Mouse (Mus musculus): ENCODE measurements at regions not wholly inside any gene's neighbourhood (a gene's known extent, or its start where the extent isn't known, plus 50 kb on each side); places are given as distances from the start of the nearest gene placed in this dataset.

- no peaks in the 10 kb centered on the region for H3K27me3 ChIP-seq (replicated peaks)
- H3K4me2 ChIP-seq: no peak overlapping the region
- H3K9ac ChIP-seq: no peak overlapping the region
- WGBS: 76% methylated on average over 14 of the region's 14 CpGs
- H3K36me3 ChIP-seq: no peaks in the 10 kb centered on the region
- H3K4me1 ChIP-seq: no peaks in the 10 kb centered on the region
- H3K9me3 ChIP-seq: no peaks in the 10 kb centered on the region
- no peak overlapping the region for H3K4me3 ChIP-seq (replicated peaks)
- H3K27ac ChIP-seq: no peak overlapping the region
- ATAC-seq (ENCODE audit: insufficient read depth, low FRiP score, low read depth): no peak
Observed at GRCm38 (mm10) chr13:53845786-53846185, 209.7 kb downstream of the Drd1 start.

DNA sequence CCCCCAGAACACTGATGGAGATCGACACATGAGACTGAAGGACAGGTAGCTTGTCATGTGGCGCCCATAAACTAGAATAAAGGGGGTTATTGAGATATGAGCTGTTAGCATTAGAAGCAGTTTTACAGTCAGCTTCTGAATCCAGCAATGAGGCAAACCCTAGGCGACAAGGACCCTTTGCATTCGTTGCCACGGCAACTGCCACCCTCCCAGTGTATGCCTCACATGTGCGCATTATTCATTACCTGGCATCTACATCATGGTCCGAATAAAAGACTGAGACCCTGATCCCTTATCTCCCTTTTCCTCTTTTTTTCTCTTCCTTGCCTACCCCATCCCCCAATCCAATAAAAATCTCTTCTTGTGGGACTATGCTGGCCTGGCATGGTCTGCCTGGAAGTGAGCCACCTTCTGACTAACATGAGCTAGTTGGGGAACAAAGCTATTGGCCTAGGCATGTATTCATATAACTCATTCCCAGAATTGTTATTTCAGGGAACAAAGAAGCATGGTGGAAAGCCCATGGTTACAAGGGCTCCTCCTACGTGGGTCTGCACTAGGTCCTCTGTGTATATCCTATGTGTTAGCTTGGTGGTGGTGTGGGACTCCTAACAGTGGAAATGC is 229.4 kb downstream of the Drd1 start:
- ATAC-seq (ENCODE audit: insufficient read depth, low FRiP score, low read depth): no peak
- Histone ChIP-seq H3K27me3 (replicated peaks) (no peaks in the 10 kb centered on the region), H3K4me3 (replicated peaks) (no peak overlapping the region), H3K4me2 (no peak overlapping the region), H3K27ac (no peak overlapping the region), H3K9me3 (no peaks in the 10 kb centered on the region), H3K36me3 (no peaks in the 10 kb centered on the region), H3K4me1 (no peaks in the 10 kb centered on the region), H3K9ac (no peak overlapping the region)
- 73% methylated on average over 8 of the region's 8 CpGs for WGBS

DNA sequence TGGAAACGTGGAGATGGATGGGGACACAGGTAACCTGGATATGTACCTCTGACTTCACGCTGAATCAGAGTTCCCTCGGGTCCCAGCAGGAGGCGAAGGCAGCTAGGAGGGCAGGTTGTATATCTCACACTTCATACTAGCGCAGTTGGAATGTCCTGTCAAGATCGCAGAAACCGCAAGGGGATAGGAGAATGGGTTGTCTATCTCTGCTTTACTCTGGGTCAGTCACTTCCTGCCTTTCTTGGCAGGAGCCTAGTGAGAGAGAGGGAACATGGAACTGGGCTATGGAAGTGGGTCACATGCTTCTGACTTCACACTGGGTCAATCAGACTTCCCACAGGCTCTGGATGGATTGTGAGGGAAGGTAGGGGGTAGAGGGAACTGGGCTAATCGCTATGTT is 233.4 kb downstream of the Drd1 start:
- Histone ChIP-seq H3K4me1 (no peaks in the 10 kb centered on the region), H3K27ac (no peak overlapping the region), H3K27me3 (replicated peaks) (no peaks in the 10 kb centered on the region), H3K36me3 (no peaks in the 10 kb centered on the region), H3K4me3 (replicated peaks) (no peak overlapping the region), H3K9me3 (no peaks in the 10 kb centered on the region), H3K9ac (no peak overlapping the region), H3K4me2 (no peak overlapping the region)
- no peak for ATAC-seq (ENCODE audit: insufficient read depth, low FRiP score, low read depth)
- WGBS: 84% methylated on average over 8 of the region's 8 CpGs

GRCm38 (mm10) chr13:53815629-53816028 is 239.9 kb downstream of the Drd1 start:
- H3K4me2 ChIP-seq: no peak overlapping the region
- no peak overlapping the region for H3K27ac ChIP-seq
- no peaks in the 10 kb centered on the region for H3K4me1 ChIP-seq
- 82% methylated on average over 7 of the region's 7 CpGs for WGBS
- no peak overlapping the region for H3K4me3 ChIP-seq (replicated peaks)
- no peak overlapping the region for H3K9ac ChIP-seq
- no peaks in the 10 kb centered on the region for H3K9me3 ChIP-seq
- no peak for ATAC-seq (ENCODE audit: insufficient read depth, low FRiP score, low read depth)
- no peaks in the 10 kb centered on the region for H3K27me3 ChIP-seq (replicated peaks)
- H3K36me3 ChIP-seq: no peaks in the 10 kb centered on the region

- no peaks in the 10 kb centered on the region for H3K4me1 ChIP-seq
- no peak for ATAC-seq (ENCODE audit: insufficient read depth, low FRiP score, low read depth)
- H3K27ac ChIP-seq: no peak overlapping the region
- H3K4me2 ChIP-seq: no peak overlapping the region
- no peaks in the 10 kb centered on the region for H3K36me3 ChIP-seq
- no peaks in the 10 kb centered on the region for H3K27me3 ChIP-seq (replicated peaks)
- 57% methylated on average over 9 of the region's 9 CpGs for WGBS
- H3K4me3 ChIP-seq (replicated peaks): no peak overlapping the region
- no peaks in the 10 kb centered on the region for H3K9me3 ChIP-seq
- H3K9ac ChIP-seq: no peak overlapping the region
Observed at GRCm38 (mm10) chr13:53814088-53814487, 241.4 kb downstream of the Drd1 start.

DNA sequence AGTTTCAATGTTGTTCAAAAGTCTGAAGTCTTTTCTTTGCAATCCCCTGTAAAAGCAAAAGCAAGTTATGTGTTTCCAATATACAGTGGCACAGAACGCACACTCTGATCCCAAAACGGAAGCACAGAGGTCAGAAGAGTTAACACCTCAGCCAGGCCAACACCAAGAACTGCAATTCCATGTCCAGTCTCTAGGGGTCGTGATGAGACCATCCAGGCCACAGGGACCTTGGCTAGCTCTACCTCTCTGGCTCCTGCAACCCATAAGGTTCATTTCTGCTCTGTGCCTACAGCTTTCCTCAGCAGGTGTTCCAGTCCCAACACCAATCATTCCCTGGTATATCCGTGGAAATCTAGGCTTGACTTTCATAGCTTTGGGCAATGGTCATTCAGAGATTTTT is 243.6 kb downstream of the Drd1 start:
- Histone ChIP-seq H3K36me3 (no peaks in the 10 kb centered on the region), H3K27ac (no peak overlapping the region), H3K4me1 (peaks cover 4% of the 10 kb centered on the region), H3K9me3 (no peaks in the 10 kb centered on the region), H3K27me3 (replicated peaks) (no peaks in the 10 kb centered on the region), H3K9ac (no peak overlapping the region), H3K4me3 (replicated peaks) (no peak overlapping the region), H3K4me2 (no peak overlapping the region)
- ATAC-seq (ENCODE audit: insufficient read depth, low FRiP score, low read depth): no peak
- 30% methylated on average over 4 of the region's 4 CpGs for WGBS

GRCm38 (mm10) chr13:53811151-53811550 is 244.4 kb downstream of the Drd1 start:
- peaks cover 4% of the 10 kb centered on the region for H3K4me1 ChIP-seq
- H3K9ac ChIP-seq: no peak overlapping the region
- no peak for ATAC-seq (ENCODE audit: insufficient read depth, low FRiP score, low read depth)
- no peak overlapping the region for H3K4me3 ChIP-seq (replicated peaks)
- H3K27ac ChIP-seq: no peak overlapping the region
- H3K27me3 ChIP-seq (replicated peaks): no peaks in the 10 kb centered on the region
- no peak overlapping the region for H3K4me2 ChIP-seq
- H3K36me3 ChIP-seq: no peaks in the 10 kb centered on the region
- H3K9me3 ChIP-seq: no peaks in the 10 kb centered on the region
- 78% methylated on average over 8 of the region's 8 CpGs for WGBS

- H3K9ac ChIP-seq: no peak overlapping the region
- H3K4me3 ChIP-seq (replicated peaks): no peak overlapping the region
- WGBS: 47% methylated on average over 13 of the region's 13 CpGs
- no peaks in the 10 kb centered on the region for H3K36me3 ChIP-seq
- H3K4me1 ChIP-seq: peaks cover 4% of the 10 kb centered on the region
- no peaks in the 10 kb centered on the region for H3K9me3 ChIP-seq
- no peaks in the 10 kb centered on the region for H3K27me3 ChIP-seq (replicated peaks)
- no peak overlapping the region for H3K4me2 ChIP-seq
- ATAC-seq (ENCODE audit: insufficient read depth, low FRiP score, low read depth): no peak
- no peak overlapping the region for H3K27ac ChIP-seq
Observed at GRCm38 (mm10) chr13:53807791-53808525, 247.5 kb downstream of the Drd1 start.

DNA sequence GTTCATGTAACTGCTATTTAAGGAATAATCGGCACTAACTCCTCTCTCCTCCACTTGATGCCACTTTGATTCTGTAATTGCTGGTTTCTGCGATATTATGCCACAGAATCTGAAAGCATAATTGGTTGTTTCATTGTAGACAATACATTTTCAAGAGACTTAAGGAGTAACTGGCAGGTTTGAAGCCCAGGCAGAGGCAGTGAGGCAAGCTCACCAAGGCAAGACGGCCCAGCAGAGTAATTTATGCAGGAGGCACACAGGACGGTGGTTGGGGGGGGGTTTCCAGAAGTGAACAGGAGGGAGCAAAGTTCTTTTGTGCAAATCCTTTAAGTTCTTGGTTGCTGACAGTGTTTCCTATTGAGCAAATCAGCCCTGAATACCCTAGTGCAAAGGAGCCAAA is 249.6 kb downstream of the Drd1 start:
- Histone ChIP-seq H3K27me3 (replicated peaks) (no peaks in the 10 kb centered on the region), H3K36me3 (no peaks in the 10 kb centered on the region), H3K9me3 (no peaks in the 10 kb centered on the region), H3K9ac (no peak overlapping the region), H3K4me3 (replicated peaks) (no peak overlapping the region), H3K4me1 (peaks cover 4% of the 10 kb centered on the region), H3K4me2 (no peak overlapping the region), H3K27ac (no peak overlapping the region)
- WGBS: 71% methylated on average over 4 of the region's 4 CpGs
- no peak for ATAC-seq (ENCODE audit: insufficient read depth, low FRiP score, low read depth)

GRCm38 (mm10) chr13:53800978-53801377 is 254.5 kb downstream of the Drd1 start:
- Histone ChIP-seq H3K4me3 (replicated peaks) (no peak overlapping the region), H3K27ac (no peak overlapping the region), H3K4me1 (no peaks in the 10 kb centered on the region), H3K36me3 (no peaks in the 10 kb centered on the region), H3K4me2 (no peak overlapping the region), H3K27me3 (replicated peaks) (no peaks in the 10 kb centered on the region), H3K9me3 (no peaks in the 10 kb centered on the region), H3K9ac (no peak overlapping the region)
- WGBS: 81% methylated on average over 5 of the region's 5 CpGs
- no peak for ATAC-seq (ENCODE audit: insufficient read depth, low FRiP score, low read depth)

DNA sequence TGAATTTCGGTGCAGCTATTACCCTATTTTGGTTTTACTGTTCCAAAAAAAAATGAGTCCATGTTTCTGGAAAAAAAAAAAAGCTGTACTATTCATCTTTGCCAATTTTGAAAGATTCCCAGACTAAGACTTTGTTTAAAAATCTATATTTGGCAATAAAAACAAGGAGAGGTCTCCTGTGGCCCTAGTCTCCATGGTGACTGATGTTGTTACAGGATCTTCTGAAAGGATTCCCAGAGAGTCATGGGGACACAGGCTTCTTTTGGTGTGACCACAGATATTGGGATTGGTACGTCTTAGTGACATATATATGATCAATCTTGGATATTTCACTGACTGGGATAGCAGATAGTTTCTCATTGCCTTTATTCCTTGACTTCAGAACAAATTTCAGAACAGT is 266.7 kb downstream of the Drd1 start:
- no peak overlapping the region for H3K4me3 ChIP-seq (replicated peaks)
- ATAC-seq (ENCODE audit: insufficient read depth, low FRiP score, low read depth): no peak
- no peaks in the 10 kb centered on the region for H3K9me3 ChIP-seq
- H3K9ac ChIP-seq: no peak overlapping the region
- H3K27ac ChIP-seq: no peak overlapping the region
- no peaks in the 10 kb centered on the region for H3K36me3 ChIP-seq
- H3K27me3 ChIP-seq (replicated peaks): no peaks in the 10 kb centered on the region
- 71% methylated on average over 2 of the region's 2 CpGs for WGBS
- H3K4me1 ChIP-seq: no peaks in the 10 kb centered on the region
- no peak overlapping the region for H3K4me2 ChIP-seq

DNA sequence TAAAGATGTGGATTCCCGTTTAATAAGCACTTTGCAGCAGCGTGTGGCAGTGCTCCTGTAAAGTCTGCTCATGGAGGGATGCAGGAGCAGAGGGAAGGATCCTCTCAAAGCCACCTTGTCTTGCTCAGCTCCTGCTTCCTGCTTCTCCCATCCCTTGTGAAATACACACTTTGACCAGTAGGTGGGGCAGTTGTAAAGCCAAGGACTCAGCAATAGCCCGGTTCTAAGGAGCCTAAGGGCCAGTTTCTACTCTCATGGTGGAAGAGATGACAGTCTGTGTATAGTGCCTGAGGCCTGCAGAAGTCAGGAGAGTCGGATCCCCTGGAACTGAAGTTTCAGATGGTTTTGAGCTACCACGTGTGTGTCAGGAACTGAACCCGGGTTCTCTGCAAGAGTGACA is 272.0 kb downstream of the Drd1 start:
- Histone ChIP-seq H3K4me3 (replicated peaks) (no peak overlapping the region), H3K27me3 (replicated peaks) (no peaks in the 10 kb centered on the region; the same call in 1 of the 2 replicates), H3K27ac (no peak overlapping the region), H3K9ac (no peak overlapping the region), H3K9me3 (no peaks in the 10 kb centered on the region), H3K4me1 (no peaks in the 10 kb centered on the region), H3K4me2 (no peak overlapping the region), H3K36me3 (no peaks in the 10 kb centered on the region)
- ATAC-seq (ENCODE audit: insufficient read depth, low FRiP score, low read depth): no peak
- WGBS: 21% methylated on average over 6 of the region's 6 CpGs
